Mouse (Mus musculus) thymus, postnatal 14 days (tissue): ENCODE data around the gene Sdk1.

ENCODE experiments used
- DNase-seq: peaks from one replicate; pipeline ENCODE4 v3.0.0; 2021

The Sdk1 gene

DNA sequence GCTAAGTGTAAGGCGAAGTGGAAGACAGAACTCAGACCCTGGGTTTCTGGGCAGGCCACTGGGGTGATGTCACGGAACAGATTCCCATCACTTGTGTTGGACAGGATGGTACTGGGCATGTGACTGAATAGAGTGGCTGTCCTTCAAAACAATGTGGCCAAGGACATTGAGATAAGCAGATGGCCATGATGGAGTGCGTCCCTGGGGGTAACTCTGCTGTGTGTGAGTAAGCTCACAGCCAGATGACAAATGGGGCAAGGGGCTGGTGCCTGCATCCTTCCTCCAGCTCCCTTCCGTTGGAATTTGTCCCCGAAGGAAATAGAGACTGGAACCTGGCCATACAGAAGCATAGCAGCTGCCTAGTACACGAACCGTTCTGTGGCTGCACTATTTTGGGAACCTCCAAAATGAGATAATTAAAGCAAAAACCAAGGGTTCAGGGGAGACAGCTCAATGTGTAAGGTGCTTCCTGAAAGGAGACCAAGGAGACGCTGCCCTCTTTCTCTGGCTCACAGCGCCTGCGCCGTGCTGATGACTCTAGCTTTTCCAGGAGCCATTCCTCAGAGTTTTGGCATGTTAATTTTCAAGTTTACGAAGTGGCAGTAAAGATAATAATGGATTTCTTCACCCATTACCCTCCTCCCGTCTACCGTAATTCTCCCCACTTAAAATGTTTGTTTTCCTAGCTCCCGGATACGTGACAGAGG, 661.4 kb downstream of the Sdk1 start:
- no peak for DNase-seq

DNA sequence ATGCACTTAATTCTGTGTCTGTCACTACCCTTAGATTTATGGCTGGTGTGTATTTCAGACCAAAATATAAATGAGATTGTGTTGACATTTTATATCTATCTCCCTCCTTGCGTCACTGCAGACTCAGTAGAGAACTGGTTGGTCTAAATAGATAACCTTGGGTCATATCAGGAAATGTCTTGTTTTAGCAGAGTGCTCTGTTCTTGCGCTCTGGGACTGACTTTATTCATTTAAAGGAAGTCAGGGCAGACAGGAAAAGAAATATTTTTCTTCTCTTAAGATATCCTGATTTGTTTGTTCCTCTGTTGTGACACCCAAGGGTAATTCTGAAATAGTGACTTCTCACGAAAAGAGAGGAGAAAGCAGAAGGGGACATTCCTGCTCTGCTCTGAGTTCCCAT, 669.2 kb downstream of the Sdk1 start:
- no peak for DNase-seq

DNA sequence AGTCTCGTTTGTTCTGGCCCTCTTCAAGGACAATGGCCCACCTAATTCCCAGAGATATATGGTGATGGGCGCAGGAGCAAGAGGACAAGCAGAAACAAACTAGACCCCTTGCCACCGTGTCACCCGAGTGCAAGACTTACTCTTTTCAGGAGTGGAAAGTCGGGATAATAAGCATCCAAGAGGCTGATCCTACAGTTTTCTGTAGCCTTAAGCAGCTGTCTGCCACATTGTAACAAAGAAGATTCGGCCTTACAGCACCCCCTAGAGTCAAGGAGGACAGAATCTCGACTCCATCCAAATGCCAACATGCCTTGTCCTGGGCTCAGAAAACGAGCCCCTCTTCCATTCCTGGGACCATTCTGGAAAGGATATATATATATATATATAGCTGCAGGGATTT, 669.6 kb downstream of the Sdk1 start:
- DNase-seq: no peak

DNA sequence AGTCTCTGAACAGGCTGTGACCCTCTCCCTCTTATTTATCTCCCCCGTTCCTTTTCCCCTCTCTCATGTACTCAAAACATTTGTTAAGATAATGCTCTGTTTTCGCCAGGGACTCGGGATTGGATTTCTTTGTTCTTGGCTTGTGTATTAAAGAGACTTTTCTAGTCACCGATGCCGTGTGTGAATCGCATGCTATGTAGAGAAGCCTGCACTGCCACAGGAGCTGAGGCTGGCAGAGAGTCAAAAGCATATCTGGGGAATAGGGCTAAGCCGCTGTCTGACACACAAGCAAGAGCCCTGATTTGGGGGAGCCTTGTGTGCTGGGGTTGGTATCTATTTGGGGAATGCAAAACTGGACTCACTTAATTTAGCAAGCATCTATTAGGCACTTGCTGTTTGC, 671.6 kb downstream of the Sdk1 start:
- DNase-seq: no peak

DNA sequence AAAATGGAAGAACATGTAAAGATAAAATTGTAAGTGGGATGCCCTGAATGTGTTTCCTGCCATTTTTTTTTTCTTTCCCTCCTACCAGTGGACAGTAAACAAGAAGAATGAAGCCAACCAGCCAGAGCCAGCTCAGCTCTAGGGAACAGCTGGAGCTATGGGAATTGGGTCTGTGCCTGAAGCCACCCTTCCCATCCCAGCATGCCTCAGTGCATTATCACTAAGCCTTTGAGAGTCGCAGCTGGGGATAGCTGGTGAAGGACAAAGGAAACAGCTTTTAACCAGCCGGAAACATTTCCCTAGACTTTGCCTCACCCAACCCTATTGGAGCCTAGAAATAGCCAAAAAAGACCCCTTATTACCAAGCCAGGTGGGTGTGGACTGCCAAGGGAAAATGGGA, 675.7 kb downstream of the Sdk1 start:
- no peak for DNase-seq

DNA sequence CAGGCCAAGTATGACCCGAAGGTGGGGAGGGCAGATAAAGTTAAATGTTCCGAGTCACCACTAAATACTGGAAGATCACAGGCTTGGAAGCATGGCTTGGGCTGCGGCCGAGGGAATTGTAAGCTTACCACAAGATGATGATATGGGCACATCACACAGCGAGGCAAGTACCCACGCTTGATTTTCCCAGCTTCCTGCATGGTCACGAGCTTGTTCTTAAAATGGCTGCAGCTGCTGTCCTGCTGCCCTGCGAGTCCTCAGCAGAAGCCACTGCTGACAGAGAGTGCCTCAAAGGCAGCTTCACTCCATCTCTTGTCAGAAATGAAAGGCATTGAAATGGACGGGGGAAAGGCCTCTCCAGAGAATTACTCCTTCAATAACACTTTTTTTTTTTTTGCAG, 697.7 kb downstream of the Sdk1 start:
- no peak for DNase-seq

DNA sequence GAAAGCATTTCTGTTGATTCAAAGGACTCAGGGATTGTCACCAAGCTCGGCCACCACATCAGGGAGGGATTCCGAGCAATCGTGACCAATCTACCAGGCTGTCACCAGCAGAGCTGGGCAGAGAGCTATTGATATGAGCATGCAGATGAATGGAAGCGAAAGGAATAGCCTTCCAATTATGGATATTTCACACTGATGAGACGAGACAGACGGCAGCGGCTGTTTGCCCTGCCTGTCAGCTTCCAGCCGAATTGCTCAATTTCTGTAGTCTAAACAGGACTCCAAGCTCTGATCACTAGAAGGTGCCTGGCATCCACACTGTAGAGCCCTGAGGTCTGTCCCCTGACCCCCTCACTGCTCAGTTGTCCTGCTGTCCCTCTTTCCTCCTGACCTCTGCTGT, 699.3 kb downstream of the Sdk1 start:
- no peak for DNase-seq

DNA sequence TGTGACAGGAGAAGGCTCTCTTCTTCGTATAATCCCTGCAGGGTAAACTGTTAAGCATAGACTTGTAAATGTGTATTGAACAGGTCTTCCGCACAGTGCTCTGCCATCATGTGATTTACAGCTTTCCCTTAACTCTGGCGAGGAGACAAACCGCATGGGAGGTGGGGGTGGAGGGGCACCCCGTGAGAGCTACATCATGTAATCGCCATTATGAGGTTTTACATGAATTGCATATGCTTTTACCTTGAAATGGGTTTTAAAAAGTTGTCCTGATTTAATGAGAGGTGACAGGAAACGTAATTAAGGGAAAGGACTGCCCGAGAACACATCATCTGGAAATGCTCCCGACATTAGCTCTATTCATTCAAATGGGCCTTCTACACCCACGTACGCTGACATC, 709.5 kb downstream of the Sdk1 start:
- DNase-seq: no peak

DNA sequence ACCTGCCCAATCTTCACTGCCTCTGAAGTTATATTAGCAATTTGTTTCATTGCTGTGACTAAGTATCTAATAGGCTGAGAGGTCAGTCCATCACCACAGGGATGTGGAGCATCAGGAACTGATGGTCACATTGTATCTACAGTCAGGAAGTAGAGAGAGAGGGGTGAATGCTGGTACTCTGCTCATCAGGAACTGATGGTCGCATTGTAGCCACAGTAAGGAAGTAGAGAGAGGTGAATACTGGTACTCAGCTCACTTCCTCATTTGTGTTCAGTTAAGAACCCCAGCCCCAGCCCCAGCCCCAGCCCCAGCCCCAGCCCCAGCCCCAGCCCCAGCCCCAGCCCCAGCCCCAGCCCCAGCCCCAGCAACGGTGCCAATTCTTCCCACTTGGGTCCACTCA, 711.0 kb downstream of the Sdk1 start:
- DNase-seq: no peak

DNA sequence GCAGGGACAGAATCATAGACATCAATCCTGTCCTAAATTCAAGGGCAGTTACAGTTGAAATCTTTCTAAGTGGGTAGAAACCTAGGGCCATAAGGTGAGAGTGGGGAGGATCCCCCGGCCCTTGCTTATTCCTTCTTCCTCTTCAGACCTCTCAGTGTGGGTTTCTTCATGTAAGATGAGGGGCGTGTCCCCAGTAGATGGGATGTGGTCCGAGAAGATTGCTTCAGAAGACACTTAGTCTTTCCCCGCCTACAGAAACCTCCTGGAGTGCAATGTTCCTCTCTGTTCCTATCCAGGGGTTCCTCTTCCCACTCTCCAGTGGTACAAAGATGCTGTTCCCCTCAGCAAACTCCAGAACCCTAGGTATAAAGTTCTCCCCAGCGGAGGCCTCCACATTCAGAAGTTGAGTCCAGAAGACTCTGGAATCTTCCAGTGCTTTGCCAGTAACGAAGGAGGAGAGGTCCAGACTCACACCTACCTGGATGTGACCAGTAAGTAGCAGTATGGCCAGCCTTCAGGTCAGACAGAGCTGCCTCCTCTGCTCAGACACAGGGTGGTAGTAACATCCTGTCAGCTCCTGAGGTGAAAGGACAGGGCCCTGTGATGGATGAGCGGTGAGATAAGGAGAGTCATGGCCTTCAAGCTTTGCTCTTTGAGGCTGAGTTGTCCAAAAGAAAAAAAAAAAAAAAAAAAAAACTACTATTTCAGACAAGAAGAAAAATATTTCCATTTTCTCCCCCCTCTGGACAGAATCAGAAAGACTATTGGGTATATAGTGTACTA, 711.6 kb downstream of the Sdk1 start:
- no peak for DNase-seq

DNA sequence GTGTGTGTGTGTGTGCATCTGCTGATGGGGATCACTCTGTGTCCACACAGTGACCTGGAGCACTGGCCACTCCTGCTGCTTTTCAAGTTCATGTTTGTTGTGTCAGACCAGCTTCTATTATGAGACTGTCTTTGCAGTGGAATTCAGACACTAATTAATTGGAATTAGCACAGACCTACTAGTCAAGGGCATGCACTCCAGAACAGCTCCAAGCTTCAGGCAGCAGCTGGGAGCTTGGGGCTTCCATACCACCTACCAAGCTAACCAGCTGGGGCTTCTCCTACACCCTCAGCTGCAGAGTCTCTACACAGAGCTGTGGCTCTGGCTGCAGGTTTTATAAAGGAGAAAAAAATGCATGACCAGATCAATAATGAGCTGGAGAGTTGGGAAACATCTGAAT, 729.8 kb downstream of the Sdk1 start:
- no peak for DNase-seq

DNA sequence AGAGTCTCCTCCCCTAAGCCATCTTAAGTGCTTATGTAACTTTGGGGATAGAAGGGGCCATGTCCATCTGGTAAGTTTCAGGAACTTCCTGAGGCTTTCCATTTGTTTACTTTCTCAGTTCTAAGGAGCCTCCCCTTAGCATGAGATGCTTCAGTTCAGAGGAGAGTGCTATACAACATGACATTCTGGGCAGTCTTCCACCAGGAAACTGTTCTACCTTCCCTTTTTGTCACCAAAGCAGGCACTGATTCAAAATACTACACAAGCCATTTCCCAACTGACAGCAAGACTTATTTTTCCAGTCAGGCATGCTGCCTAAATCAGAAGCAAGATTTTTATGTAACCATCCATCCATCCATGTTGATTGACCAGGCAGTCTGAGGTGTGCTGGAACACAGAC, 738.2 kb downstream of the Sdk1 start:
- no peak for DNase-seq

DNA sequence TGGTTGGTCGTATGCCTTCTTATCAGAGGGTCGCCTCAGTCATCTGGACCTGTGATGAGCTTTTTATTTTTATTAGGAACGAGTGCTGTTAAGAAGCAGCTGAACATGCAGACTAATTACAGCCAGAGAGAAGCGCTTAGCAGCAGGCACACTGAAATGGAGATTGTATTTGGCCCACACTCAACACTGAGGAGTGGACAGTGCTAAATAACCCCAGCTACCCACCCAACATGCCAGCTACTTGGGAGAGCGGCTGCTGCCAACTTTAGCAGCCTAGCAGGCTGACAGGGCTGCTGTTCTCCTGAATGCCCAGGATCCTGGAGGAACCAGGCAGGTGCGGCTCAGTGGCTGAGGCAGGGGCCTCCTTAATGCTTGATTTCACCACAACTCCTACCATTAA, 739.5 kb downstream of the Sdk1 start:
- DNase-seq: no peak

DNA sequence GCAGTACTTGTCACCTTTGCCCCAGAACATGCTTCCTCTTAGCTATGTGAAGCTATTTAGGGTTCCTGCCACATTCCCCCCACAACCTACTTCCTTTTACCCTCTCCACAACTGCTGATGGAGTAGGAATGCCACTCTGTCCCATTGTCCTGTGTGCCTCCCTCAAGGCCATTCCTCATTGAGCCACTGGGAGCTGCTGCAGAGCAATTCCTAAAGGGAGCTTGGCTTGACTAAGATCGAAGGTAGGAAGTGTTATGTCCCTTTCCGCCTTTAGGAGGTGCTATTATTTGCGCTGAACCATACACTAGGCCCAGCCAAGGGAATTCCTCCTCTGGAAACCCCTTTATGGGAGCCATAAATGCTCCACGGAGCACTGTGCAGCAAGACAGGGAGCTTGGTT, 743.0 kb downstream of the Sdk1 start:
- DNase-seq: no peak

DNA sequence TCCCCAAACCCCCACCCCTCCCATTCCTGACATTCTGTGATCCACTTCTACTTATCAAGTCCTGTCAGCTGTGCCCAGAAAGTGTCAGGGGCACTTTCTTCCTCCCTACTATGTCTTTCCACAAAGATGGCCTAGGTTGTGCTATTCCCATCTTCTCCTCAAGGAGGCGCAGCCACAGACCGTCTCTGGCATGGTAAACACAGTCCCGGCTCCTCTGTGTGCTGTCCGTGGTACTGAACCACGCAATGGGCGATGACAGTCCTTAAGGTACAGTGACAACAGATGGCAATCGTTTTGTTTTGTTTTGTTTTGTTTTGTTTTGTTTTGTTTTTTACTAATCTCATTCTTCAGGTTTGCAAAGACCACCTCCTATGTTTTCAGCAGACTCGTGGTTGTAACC, 743.7 kb downstream of the Sdk1 start:
- DNase-seq: peak; percentile 87

DNA sequence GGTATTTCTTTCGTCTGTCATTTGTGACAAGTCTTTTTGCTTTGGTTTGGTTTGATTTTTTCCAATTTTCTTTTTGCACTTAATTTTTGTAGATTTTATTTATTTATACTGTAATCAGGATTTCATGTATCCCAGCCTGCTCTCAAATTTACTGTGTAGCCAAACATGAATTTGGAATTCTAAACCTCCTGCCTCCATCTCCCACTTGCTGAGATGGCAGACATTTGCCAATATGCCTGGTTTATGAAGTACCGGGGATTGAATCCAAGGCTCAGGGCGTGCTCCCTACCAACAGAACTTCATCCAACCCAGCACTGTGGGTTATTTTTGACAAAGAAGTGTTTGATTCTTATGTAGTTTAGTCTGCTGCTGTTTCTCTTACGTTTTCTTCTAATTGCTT, 744.3 kb downstream of the Sdk1 start:
- DNase-seq: no peak

DNA sequence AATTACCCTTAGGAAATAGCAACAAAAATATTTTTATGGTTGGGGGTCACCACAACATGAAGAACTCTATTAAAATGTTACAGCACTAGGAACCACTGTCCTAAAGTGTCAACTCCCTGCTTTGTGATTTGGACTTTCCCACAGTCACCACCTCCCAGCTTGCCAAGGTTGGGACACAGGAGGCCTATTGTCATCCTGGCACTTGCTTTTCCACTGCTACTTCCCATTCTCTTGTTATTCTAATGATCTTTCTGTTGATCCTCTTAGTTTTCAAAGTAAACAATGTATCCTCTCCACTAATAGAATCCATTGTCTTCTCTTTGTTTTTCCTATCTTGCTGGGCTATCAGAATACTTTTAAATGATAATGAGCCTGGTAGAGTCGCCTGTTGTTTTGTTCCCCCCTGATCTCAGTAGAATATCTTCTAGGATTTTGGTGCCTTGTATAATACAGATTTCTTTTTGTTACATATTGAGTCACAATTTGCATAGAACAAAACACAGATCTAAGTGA, 746.1 kb downstream of the Sdk1 start:
- DNase-seq: no peak

DNA sequence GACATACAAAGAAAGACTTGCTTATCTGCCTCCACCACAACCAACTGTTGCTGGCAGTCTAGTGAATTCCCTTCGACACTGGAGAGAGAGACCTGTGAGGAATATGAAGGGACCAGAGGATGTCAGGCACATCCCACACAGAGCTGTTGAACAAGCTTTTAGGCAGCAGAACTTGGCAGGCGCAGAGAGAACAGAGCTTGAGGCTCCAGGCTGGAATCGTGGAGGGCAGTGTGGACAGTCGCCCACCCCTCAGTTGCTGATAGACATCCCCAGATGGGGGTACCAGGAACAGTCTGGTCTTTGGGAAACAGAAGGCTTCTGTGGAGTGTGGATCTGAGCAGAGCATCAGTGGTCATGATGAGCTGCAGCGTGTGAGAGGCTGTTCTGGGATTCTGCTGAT, 747.4 kb downstream of the Sdk1 start:
- DNase-seq: no peak

DNA sequence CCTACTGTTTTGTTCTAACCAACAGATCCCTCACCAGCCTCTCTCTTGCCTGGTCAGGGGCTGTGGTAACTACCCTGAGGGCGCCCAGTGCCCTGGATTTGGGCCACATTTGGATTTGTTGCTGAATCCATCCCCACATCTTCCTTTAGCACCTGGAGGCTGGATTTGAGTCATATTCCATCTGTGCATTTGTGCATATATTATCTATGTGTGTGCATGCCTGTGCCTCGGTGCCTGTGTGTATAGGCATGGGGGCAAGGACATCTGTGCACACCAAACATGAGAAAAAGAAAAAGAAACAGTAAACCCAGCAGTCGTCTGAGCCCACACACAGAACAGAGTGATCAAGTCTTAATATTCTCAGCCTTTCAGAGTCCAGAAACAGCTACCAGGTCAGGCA, 752.9 kb downstream of the Sdk1 start:
- DNase-seq: no peak

DNA sequence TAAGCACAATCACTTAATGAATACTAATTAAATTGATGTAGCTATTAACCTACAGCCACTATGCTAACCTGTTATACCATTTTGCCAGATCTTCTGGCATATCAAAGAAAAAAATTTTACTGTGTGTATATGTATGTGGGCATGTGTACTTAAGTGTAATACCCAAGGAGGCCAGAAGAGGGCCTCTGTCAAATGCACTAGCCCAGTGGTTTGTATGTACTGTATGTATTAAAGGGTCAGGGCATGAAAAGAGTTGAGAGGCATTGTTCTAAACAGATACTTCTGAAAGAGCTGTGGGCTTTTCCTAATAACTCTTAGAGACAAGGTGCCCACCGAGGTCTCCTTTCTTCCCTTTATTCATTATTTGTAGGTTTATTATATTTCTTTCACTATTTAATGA, 759.0 kb downstream of the Sdk1 start:
- no peak for DNase-seq

DNA sequence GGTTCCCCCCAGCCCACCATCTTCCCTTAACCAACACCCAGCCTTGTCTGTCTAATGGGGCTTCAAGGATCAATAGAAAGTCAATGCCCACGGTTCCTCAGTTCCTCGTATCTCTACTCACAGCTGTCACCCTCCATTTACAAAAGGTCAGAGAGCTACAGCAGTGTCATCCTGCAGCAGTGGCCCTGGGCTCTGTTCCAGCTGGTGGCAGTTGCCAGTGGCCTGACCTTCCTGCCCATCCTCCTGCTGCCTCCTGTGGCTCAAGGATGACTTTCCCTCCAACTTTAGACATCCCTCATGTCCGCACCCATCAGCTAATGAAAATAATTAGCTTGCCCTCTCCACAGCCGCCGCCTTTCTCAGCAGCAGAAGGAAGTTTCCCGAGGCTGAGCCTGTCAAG, 759.8 kb downstream of the Sdk1 start:
- no peak for DNase-seq

DNA sequence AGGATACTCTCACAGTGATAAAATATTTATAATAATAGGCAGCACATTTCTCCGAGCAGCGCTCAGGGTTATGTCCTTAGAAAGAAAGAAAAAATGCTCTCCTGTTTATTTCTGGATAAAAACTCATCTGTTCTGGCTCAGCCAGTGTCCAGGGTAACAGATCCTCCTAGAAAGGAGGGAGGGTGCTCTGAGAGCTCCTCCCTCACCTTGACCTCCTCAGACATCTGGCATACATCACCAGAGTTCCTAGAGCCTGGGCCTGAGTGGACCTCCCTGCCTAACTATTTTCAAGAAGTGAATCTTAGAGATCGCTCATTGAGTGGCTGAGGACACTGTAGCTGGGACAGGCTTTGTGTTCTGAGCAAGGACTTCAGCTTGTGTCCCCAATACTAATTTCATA, 760.7 kb downstream of the Sdk1 start:
- DNase-seq: no peak

DNA sequence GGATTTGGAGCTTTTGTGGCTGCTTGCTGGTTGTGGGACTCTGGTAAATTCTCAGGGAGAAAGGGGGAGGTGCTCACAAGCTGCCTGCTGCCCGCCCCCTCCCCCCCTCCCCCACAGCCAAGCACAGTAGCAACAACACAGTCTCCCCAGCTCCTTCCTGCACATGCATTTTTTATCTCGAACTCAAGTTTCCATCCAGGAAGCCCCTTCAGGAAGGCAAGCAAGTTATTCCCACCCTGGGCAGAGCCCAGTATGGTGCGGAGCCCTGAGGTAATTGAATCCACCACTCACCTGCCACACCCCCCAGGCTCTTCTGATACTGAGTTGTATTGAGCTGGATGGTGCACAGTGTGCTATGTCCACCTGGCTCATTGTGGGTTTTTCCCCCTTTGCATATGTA, 768.9 kb downstream of the Sdk1 start:
- no peak for DNase-seq

DNA sequence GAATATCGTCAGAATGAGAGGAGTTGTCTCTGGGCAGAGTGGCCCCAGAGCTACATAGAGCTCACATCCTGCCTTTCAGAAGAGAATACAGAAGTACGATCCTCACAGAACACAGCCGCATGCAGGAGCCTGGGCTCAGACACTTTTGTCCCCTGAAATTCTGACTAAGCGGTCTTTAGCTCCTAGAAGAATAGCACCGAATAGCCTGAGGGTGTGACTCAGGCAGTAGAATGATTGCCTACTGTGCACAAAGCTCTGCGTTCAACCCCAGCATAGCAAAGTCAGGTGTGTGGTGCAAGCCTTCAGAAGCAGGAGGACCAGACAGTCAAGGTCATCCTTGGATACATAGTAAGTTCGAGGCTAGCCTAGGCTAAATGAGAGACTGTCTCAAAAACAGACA, 775.7 kb downstream of the Sdk1 start:
- DNase-seq: no peak
